Mouse (Mus musculus) lung, embryonic 14.5 days (tissue): ENCODE results near the gene Entpd1. TPM values are rescaled to one million over a fixed set of nuclear protein-coding genes. Genes with fewer than 3 reads are reported as not detected.

Experiments used
- ATAC-seq: fragments of 200-750 bp; cut with Nextera tagmentation; 2 replicates; pipeline ENCODE4 v1.8.0; 2017; ENCODE audit warnings: mild to moderate bottlenecking, moderate TSS enrichment, moderate library complexity; ENCODE audit not compliant: insufficient read depth
- DNase-seq: peaks from one replicate; pipeline ENCODE4 v3.0.0-alpha.2; 2015
- H3K27ac ChIP-seq: fragments of 300-500 bp; sonication (generic); 2 replicates; pipeline ENCODE4 v1.5.1; 2014; ENCODE audit warnings: low read depth, mild to moderate bottlenecking, moderate library complexity
- H3K27me3 ChIP-seq: fragments of 300-500 bp; sonication (generic); 2 replicates; pipeline ENCODE4 v1.6.1; 2014; ENCODE audit warnings: low read length, control low read depth; ENCODE audit not compliant: insufficient read depth
- H3K36me3 ChIP-seq: fragments of 300-500 bp; sonication (generic); 2 replicates; pipeline ENCODE4 v1.6.1; 2014; ENCODE audit warnings: control low read depth; ENCODE audit not compliant: insufficient read depth
- H3K4me1 ChIP-seq: fragments of 300-500 bp; sonication (generic); 2 replicates; pipeline ENCODE4 v1.6.1; 2014; ENCODE audit warnings: antibody characterized with exemption, control low read depth; ENCODE audit not compliant: insufficient read depth
- H3K4me2 ChIP-seq: fragments of 300-500 bp; sonication (generic); 2 replicates; pipeline ENCODE4 v1.6.1; 2014; ENCODE audit warnings: mild to moderate bottlenecking
- H3K4me3 ChIP-seq: fragments of 300-500 bp; sonication (generic); 2 replicates; pipeline ENCODE4 v1.5.1; 2014; ENCODE audit warnings: low read depth, low read length
- H3K9ac ChIP-seq: fragments of 300-500 bp; sonication (generic); 2 replicates; pipeline ENCODE4 v1.6.1; 2014
- H3K9me3 ChIP-seq: fragments of 300-500 bp; sonication (generic); 2 replicates; pipeline ENCODE4 v1.6.1; 2016; ENCODE audit warnings: low read depth, low read length, control low read depth
- CTCF ChIP-seq: IDR thresholded peaks from 2 replicates; pipeline ENCODE4 v1.5.1; 2016; ENCODE audit warnings: antibody characterized with exemption, low read depth
- WGBS: fragments of 180-500 bp; shearing (Covaris S2); extraction: QIAGEN DNeasy Blood & Tissue Kit; methylation state at CpG from one replicate; pipeline ENCODE4 v1.1.7; 2014; 5-methylcytosine and 5-hydroxymethylcytosine counted together
- polyA plus RNA-seq: library from polyadenylated mRNA; unstranded; fragments of >200 nt; fragmentation: Nextera tagmentation; extraction: Ambion mirVana; gene quantifications from 2 replicates; pipeline ENCODE4 v1.2.1, GENCODE M21; 2014

Gene Entpd1
- polyA plus RNA-seq, 1 experiment from 2014 or later = 12.7 TPM

GRCm38 (mm10) chr19:40665778-40666177 is 53.6 kb downstream of the Entpd1 start:
- DNase-seq (no peak), ATAC-seq (no peak)
- Histone ChIP-seq H3K9me3 (no peaks in the 10 kb centered on the region), H3K4me3 (no peak overlapping the region), H3K4me1 (peaks cover 5% of the 10 kb centered on the region; the same call in 1 of the 2 replicates), H3K27me3 (no peaks in the 10 kb centered on the region), H3K27ac (no peak overlapping the region), H3K36me3 (no peaks in the 10 kb centered on the region), H3K9ac (no peak overlapping the region), H3K4me2 (no peak overlapping the region)
- WGBS = 69% methylated on average over 7 of the region's 7 CpGs
- no peak for TF ChIP-seq CTCF

DNA sequence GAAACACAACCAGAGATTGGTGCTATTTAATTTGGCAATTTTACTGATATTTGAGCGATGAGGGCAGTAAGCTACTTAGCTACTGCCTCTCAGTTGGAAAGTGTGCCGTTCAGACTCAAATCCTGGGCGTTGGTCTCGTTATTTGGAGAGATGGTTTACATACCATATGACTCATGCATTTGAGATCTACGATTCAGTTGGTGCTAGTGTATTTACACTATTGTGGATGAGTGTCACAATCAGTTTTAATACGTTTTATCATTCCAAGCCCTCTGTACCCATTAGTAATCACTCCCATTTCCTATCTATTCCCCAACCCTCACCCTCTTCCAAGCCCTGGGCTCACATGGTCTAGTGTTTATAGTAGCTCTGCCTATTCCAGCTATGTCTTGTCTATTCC is 54.9 kb downstream of the Entpd1 start:
- no peaks in the 10 kb centered on the region for H3K9me3 ChIP-seq
- H3K27me3 ChIP-seq = no peaks in the 10 kb centered on the region
- ATAC-seq (no peak), DNase-seq (no peak)
- no peak for TF ChIP-seq CTCF
- no peak overlapping the region for H3K4me3 ChIP-seq
- no peaks in the 10 kb centered on the region for H3K36me3 ChIP-seq
- no peak overlapping the region for H3K9ac ChIP-seq
- no peak overlapping the region for H3K4me2 ChIP-seq
- WGBS = 73% methylated on average over 6 of the region's 6 CpGs
- no peak overlapping the region for H3K27ac ChIP-seq
- peaks cover 5% of the 10 kb centered on the region; the same call in 1 of the 2 replicates for H3K4me1 ChIP-seq

- ATAC-seq = no peak
- Histone ChIP-seq H3K36me3 (no peaks in the 10 kb centered on the region), H3K27me3 (no peaks in the 10 kb centered on the region), H3K4me3 (no peak overlapping the region), H3K4me2 (no peak overlapping the region), H3K4me1 (no peaks in the 10 kb centered on the region), H3K27ac (no peak overlapping the region), H3K9me3 (no peaks in the 10 kb centered on the region), H3K9ac (no peak overlapping the region)
- 78% methylated on average over 5 of the region's 5 CpGs for WGBS
- TF ChIP-seq CTCF = no peak
- DNase-seq = no peak
Measured at GRCm38 (mm10) chr19:40675329-40675728, 63.2 kb downstream of the Entpd1 start.

DNA sequence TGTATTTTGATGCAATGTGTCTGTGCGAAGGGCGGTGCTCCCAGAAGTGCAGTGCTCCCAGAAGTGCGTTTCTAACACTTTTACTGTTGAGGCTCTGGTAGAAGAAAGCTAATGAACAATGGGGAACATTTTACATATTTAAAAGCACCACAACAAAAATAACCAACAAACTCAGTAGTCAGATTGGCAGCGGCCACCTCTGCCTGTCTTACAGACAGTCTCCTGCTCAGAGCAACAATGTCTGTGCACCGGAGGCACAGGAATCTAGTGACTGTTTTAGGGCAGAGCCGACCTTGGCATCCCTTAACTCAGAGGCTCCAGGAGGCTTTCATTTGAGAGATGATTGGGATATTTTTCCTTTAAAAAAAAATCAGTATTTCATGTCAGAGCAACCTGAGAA is 65.9 kb downstream of the Entpd1 start:
- ATAC-seq = no peak
- H3K9ac ChIP-seq = no peak overlapping the region
- no peak overlapping the region for H3K27ac ChIP-seq
- no peaks in the 10 kb centered on the region for H3K4me1 ChIP-seq
- H3K4me2 ChIP-seq = peak overlapping the region; percentile 31
- H3K36me3 ChIP-seq = no peaks in the 10 kb centered on the region
- DNase-seq = no peak
- H3K27me3 ChIP-seq = no peaks in the 10 kb centered on the region
- 78% methylated on average over 6 of the region's 6 CpGs for WGBS
- TF ChIP-seq CTCF = no peak
- H3K9me3 ChIP-seq = no peaks in the 10 kb centered on the region
- H3K4me3 ChIP-seq = no peak overlapping the region

GRCm38 (mm10) chr19:40678532-40679307 is 66.6 kb downstream of the Entpd1 start:
- Histone ChIP-seq H3K4me2 (peak overlapping the region; percentile 31), H3K27ac (no peak overlapping the region), H3K4me3 (no peak overlapping the region), H3K9ac (no peak overlapping the region), H3K4me1 (no peaks in the 10 kb centered on the region), H3K9me3 (no peaks in the 10 kb centered on the region), H3K27me3 (no peaks in the 10 kb centered on the region), H3K36me3 (no peaks in the 10 kb centered on the region)
- 35% methylated on average over 17 of the region's 17 CpGs for WGBS
- TF ChIP-seq CTCF = no peak
- DNase-seq (peak; percentile 59), ATAC-seq (no peak)

- Histone ChIP-seq H3K27ac (no peak overlapping the region), H3K36me3 (no peaks in the 10 kb centered on the region), H3K4me1 (no peaks in the 10 kb centered on the region), H3K27me3 (no peaks in the 10 kb centered on the region), H3K4me3 (no peak overlapping the region), H3K9me3 (no peaks in the 10 kb centered on the region), H3K4me2 (no peak overlapping the region), H3K9ac (no peak overlapping the region)
- TF ChIP-seq CTCF = no peak
- ATAC-seq = no peak
- no peak for DNase-seq
- WGBS = 94% methylated on average over 3 of the region's 3 CpGs
Measured at GRCm38 (mm10) chr19:40679632-40680031, 67.5 kb downstream of the Entpd1 start.

- ATAC-seq (no peak), DNase-seq (no peak)
- H3K4me3 ChIP-seq = no peak overlapping the region
- WGBS = 87% methylated on average over 1 of the region's 1 CpGs
- no peak overlapping the region for H3K9ac ChIP-seq
- no peaks in the 10 kb centered on the region for H3K4me1 ChIP-seq
- no peak overlapping the region for H3K4me2 ChIP-seq
- no peak overlapping the region for H3K27ac ChIP-seq
- no peaks in the 10 kb centered on the region for H3K36me3 ChIP-seq
- H3K9me3 ChIP-seq = no peaks in the 10 kb centered on the region
- TF ChIP-seq CTCF = no peak
- no peaks in the 10 kb centered on the region for H3K27me3 ChIP-seq
Measured at GRCm38 (mm10) chr19:40684124-40684523, 72.0 kb downstream of the Entpd1 start.

DNA sequence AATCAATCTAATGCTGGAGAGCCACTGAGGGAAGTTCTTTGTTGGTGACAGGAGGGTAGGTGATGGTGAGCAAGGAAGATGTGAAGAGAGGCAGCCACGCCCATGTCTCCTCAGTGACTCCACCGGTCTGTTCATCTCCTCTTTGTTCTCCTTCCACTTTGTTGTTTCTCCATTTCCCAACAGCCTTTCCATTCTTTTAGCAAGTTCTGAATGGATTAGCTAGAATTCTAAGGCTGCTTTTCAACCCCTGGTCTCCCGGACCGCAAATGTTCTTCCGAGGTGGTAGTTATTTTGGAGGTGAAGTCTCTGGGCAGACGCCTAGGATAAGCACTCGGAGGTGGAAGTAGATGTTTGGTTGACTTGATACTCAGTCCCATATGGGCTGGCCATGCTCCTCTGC is 72.4 kb downstream of the Entpd1 start:
- TF ChIP-seq CTCF = no peak
- ATAC-seq = no peak
- Histone ChIP-seq H3K36me3 (no peaks in the 10 kb centered on the region), H3K27me3 (no peaks in the 10 kb centered on the region), H3K4me3 (no peak overlapping the region), H3K9me3 (no peaks in the 10 kb centered on the region), H3K4me1 (no peaks in the 10 kb centered on the region), H3K27ac (no peak overlapping the region), H3K9ac (no peak overlapping the region), H3K4me2 (no peak overlapping the region)
- 84% methylated on average over 7 of the region's 7 CpGs for WGBS
- DNase-seq = no peak
